Mouse (Mus musculus) embryonic facial prominence, embryonic 11.5 days (tissue): Measurements from ENCODE around the gene B3galt6. TPM values are rescaled to one million over a fixed set of nuclear protein-coding genes. Genes with fewer than 3 reads are reported as not detected.

ENCODE experiments used
- ATAC-seq: fragments of 200-750 bp; cut with Nextera tagmentation; replicated peaks from 2 replicates; pipeline ENCODE4 v1.8.0; 2017; ENCODE audit warnings: low read depth; ENCODE audit not compliant: insufficient number of reproducible peaks, low FRiP score, low TSS enrichment
- DNase-seq: peaks from one replicate; pipeline ENCODE4 v3.0.0-alpha.2; 2015; ENCODE audit warnings: low spot score
- H3K27ac ChIP-seq: fragments of 300-500 bp; sonication (generic); replicated peaks from 2 replicates; pipeline ENCODE4 v1.5.1; 2014; ENCODE audit warnings: mild to moderate bottlenecking, low read depth, low read length, control low read depth
- H3K27me3 ChIP-seq: fragments of 300-500 bp; sonication (generic); 2 replicates; pipeline ENCODE4 v1.6.1; 2014; ENCODE audit warnings: mild to moderate bottlenecking, low read length, moderate library complexity, mixed read lengths; ENCODE audit not compliant: control insufficient read depth, insufficient read depth
- H3K36me3 ChIP-seq: fragments of 300-500 bp; sonication (generic); replicated peaks from 2 replicates; pipeline ENCODE4 v1.6.1; 2014; ENCODE audit warnings: low read depth, mild to moderate bottlenecking, low read length, moderate library complexity, mixed read lengths; ENCODE audit not compliant: control insufficient read depth, insufficient read depth
- H3K4me1 ChIP-seq: fragments of 300-500 bp; sonication (generic); 2 replicates; pipeline ENCODE4 v1.6.1; 2014; ENCODE audit warnings: low read length, mixed read lengths; ENCODE audit not compliant: control insufficient read depth, insufficient read depth
- H3K4me2 ChIP-seq: fragments of 300-500 bp; sonication (generic); 2 replicates; pipeline ENCODE4 v1.6.1; 2014; ENCODE audit warnings: low read depth, mild to moderate bottlenecking, control low read depth, low read length, moderate library complexity
- H3K4me3 ChIP-seq: fragments of 300-500 bp; sonication (generic); 2 replicates; pipeline ENCODE4 v1.5.1; 2014; ENCODE audit warnings: low read depth, low read length, control low read depth
- H3K9ac ChIP-seq: fragments of 300-500 bp; sonication (generic); replicated peaks from 2 replicates; pipeline ENCODE4 v1.6.1; 2014; ENCODE audit warnings: mild to moderate bottlenecking, control low read depth, low read length
- H3K9me3 ChIP-seq: fragments of 300-500 bp; sonication (generic); replicated peaks from 2 replicates; pipeline ENCODE4 v1.6.1; 2016; ENCODE audit warnings: mild to moderate bottlenecking, low read length, inconsistent platforms, mixed read lengths; ENCODE audit not compliant: control insufficient read depth
- WGBS: fragments of 180-500 bp; shearing (Covaris S2); extraction: QIAGEN DNeasy Blood & Tissue Kit; methylation state at CpG from one replicate; pipeline ENCODE4 v1.1.7; 2014; 5-methylcytosine and 5-hydroxymethylcytosine counted together
- polyA plus RNA-seq: library from polyadenylated mRNA; unstranded; fragments of >200 nt; fragmentation: Nextera tagmentation; extraction: Ambion mirVana; gene quantifications from 2 replicates; pipeline ENCODE4 v1.2.1, GENCODE M21; 2014

B3galt6 gene
- polyA plus RNA-seq, 1 experiment from 2014 or later: 18.9 TPM

GRCm38 (mm10) chr4:156014436-156014835, 22.0 kb upstream of the B3galt6 start:
- H3K9ac ChIP-seq: no peak overlapping the region
- 76% methylated on average over 2 of the region's 2 CpGs for WGBS
- no peaks in the 10 kb centered on the region for H3K4me1 ChIP-seq
- peaks cover 3% of the 10 kb centered on the region for H3K36me3 ChIP-seq
- ATAC-seq (no peak), DNase-seq (no peak)
- H3K9me3 ChIP-seq: no peaks in the 10 kb centered on the region
- H3K27ac ChIP-seq: no peak overlapping the region
- H3K4me2 ChIP-seq: no peak overlapping the region
- H3K4me3 ChIP-seq: no peak overlapping the region
- no peaks in the 10 kb centered on the region for H3K27me3 ChIP-seq

- Histone ChIP-seq H3K27ac (no peak within 1 kb of the TSS), H3K4me2 (no peak within 1 kb of the TSS), H3K27me3 (no peaks in the 10 kb centered on the region), H3K36me3 (peaks cover 6% of the 10 kb centered on the region), H3K4me3 (no peak within 1 kb of the TSS), H3K9me3 (no peaks in the 10 kb centered on the region), H3K4me1 (no peaks in the 10 kb centered on the region), H3K9ac (no peak within 1 kb of the TSS)
- DNase-seq: no peak
- ATAC-seq: no peak
- WGBS: 88% methylated on average over 8 of the region's 8 CpGs
Measured at GRCm38 (mm10) chr4:156013637-156014036, 21.2 kb upstream of the B3galt6 start, which contains the start of gene Tnfrsf4. Tnfrsf4 (plus strand) TSS chr4:156013843.

- Histone ChIP-seq H3K4me3 (no peak overlapping the region), H3K4me1 (no peaks in the 10 kb centered on the region), H3K27ac (no peak overlapping the region), H3K9me3 (no peaks in the 10 kb centered on the region), H3K9ac (no peak overlapping the region), H3K27me3 (no peaks in the 10 kb centered on the region), H3K36me3 (peaks cover 7% of the 10 kb centered on the region), H3K4me2 (no peak overlapping the region)
- 94% methylated on average over 4 of the region's 4 CpGs for WGBS
- ATAC-seq: no peak
- DNase-seq: no peak
Measured at GRCm38 (mm10) chr4:156008369-156008768, 15.9 kb upstream of the B3galt6 start.

GRCm38 (mm10) chr4:156004109-156004508, 11.7 kb upstream of the B3galt6 start:
- H3K4me2 ChIP-seq: no peak overlapping the region
- no peaks in the 10 kb centered on the region for H3K4me1 ChIP-seq
- no peak overlapping the region for H3K27ac ChIP-seq
- H3K27me3 ChIP-seq: no peaks in the 10 kb centered on the region
- no peaks in the 10 kb centered on the region for H3K9me3 ChIP-seq
- peaks cover 8% of the 10 kb centered on the region for H3K36me3 ChIP-seq
- 90% methylated on average over 3 of the region's 3 CpGs for WGBS
- no peak overlapping the region for H3K9ac ChIP-seq
- ATAC-seq (no peak), DNase-seq (no peak)
- H3K4me3 ChIP-seq: no peak overlapping the region

- Histone ChIP-seq H3K4me1 (no peaks in the 10 kb centered on the region), H3K9ac (peak overlapping the region; percentile 88), H3K36me3 (no peaks in the 10 kb centered on the region; the same call in 1 of the 2 replicates), H3K4me3 (peak overlapping the region; percentile 74), H3K9me3 (no peaks in the 10 kb centered on the region), H3K27ac (peak overlapping the region; percentile 80), H3K4me2 (peak overlapping the region; percentile 43), H3K27me3 (no peaks in the 10 kb centered on the region)
- 6% methylated on average over 15 of the region's 15 CpGs for WGBS
- no peak for DNase-seq
- ATAC-seq: no peak
Measured at GRCm38 (mm10) chr4:155993606-155994005, 1.2 kb upstream of the B3galt6 start.

- DNase-seq (peak; percentile 97), ATAC-seq (peak; percentile 80)
- peak overlapping the region; percentile 74 for H3K4me3 ChIP-seq
- peak overlapping the region; percentile 88 for H3K9ac ChIP-seq
- no peaks in the 10 kb centered on the region for H3K27me3 ChIP-seq
- no peaks in the 10 kb centered on the region; the same call in 1 of the 2 replicates for H3K36me3 ChIP-seq
- no peaks in the 10 kb centered on the region for H3K4me1 ChIP-seq
- WGBS: under 1% methylated on average over 70 of the region's 70 CpGs
- H3K9me3 ChIP-seq: no peaks in the 10 kb centered on the region
- peak overlapping the region; percentile 43 for H3K4me2 ChIP-seq
- H3K27ac ChIP-seq: peak overlapping the region; percentile 80
Measured at GRCm38 (mm10) chr4:155992906-155993547, 578 bp upstream of the B3galt6 start.

GRCm38 (mm10) chr4:155991908-155992230, 580 bp downstream of the B3galt6 start:
- peak overlapping the region; percentile 95 for H3K27ac ChIP-seq
- H3K9ac ChIP-seq: peak overlapping the region; percentile 88
- 30% methylated on average over 37 of the region's 37 CpGs for WGBS
- ATAC-seq (no peak; the same call in 1 of the 2 replicates), DNase-seq (no peak)
- H3K4me2 ChIP-seq: peak overlapping the region; percentile 96
- H3K4me3 ChIP-seq: peak overlapping the region; percentile 74
- H3K27me3 ChIP-seq: no peaks in the 10 kb centered on the region
- no peaks in the 10 kb centered on the region for H3K36me3 ChIP-seq
- H3K9me3 ChIP-seq: no peaks in the 10 kb centered on the region
- no peaks in the 10 kb centered on the region for H3K4me1 ChIP-seq

- H3K4me1 ChIP-seq: no peaks in the 10 kb centered on the region
- H3K4me3 ChIP-seq: peak overlapping the region; percentile 74
- ATAC-seq (no peak; the same call in 1 of the 2 replicates), DNase-seq (no peak)
- H3K9me3 ChIP-seq: no peaks in the 10 kb centered on the region
- 89% methylated on average over 22 of the region's 22 CpGs for WGBS
- no peaks in the 10 kb centered on the region for H3K36me3 ChIP-seq
- peak overlapping the region; percentile 88 for H3K9ac ChIP-seq
- no peak overlapping the region for H3K27ac ChIP-seq
- H3K27me3 ChIP-seq: no peaks in the 10 kb centered on the region
- peak overlapping the region; percentile 96 for H3K4me2 ChIP-seq
Measured at GRCm38 (mm10) chr4:155991211-155991907, 1.1 kb downstream of the B3galt6 start.
